Comparison of ENCODE assay signal across 16 mouse cellular contexts in the genomic region with DNA sequence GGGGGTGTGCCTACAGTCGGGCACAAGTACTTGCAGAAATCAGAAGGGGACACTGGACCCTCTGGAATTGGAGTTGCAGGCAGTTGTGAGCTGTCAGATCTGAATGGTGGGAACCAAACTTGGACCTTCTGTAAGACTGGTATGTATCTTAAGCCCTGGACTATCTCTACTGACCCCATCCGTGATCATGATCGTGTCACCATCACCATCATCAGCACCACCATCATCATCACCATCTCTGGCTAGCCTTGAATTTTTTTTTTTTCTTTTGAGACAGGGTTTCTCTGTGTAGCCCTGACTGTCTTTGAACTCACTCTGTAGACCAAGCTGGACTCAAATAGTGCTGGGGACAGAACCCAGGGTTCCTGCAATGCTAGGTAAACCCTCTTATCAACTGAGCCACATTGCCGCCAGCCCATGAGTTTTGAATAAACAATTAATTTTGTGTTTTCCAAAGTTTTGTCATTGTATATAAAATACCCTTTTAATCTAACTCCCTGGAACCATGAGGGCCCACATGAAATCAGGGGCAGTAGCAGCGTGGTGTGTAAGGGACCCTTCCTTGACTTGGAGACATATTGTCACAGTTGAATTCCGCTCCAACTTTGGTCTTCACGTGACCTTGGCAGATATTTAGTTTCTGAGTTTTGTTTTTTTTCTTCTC. TPM values are rescaled to one million over a fixed set of nuclear protein-coding genes. Genes with fewer than 3 reads are reported as not detected.
DNase-seq lines count a peak whose midpoint lies in the region; ATAC-seq lines count a peak whose summit lies in the region.
"Had no signal": no experiment of that assay in that cellular context is flagged by ENCODE, and none has a peak within 500 bp of the region (broad histone marks: within the 10 kb centered on the region; RNA-seq: fewer than 3 reads in every experiment).

No protein-coding gene starts in this region.

- H3K27me3 ChIP-seq in heart, embryonic 14.5 days (ENCODE audit: control insufficient read depth, insufficient read depth, low read length), result no peaks in the 10 kb centered on the region
- H3K27me3 ChIP-seq in lung, embryonic 15.5 days, result no peaks in the 10 kb centered on the region
- no peaks in the 10 kb centered on the region for H3K27me3 ChIP-seq in stomach, embryonic 14.5 days (ENCODE audit: control insufficient read depth, insufficient read depth, low read length)
- no peaks in the 10 kb centered on the region for H3K27me3 ChIP-seq in hindbrain, embryonic 11.5 days (ENCODE audit: control insufficient read depth, insufficient read depth, low read length)
- H3K27me3 ChIP-seq: neural tube, embryonic 12.5 days had no signal

- no peak for DNase-seq in heart, postnatal 25 days (ENCODE audit: low spot score)
- no peak for DNase-seq in lung, adult 18-20 months
- no peak for DNase-seq in adrenal gland, adult 18-20 months (ENCODE audit: low spot score in 2 of 2)
- DNase-seq in hindbrain, embryonic 11.5 days (ENCODE audit: low spot score), result no peak
- DNase-seq: adrenal gland, adult 2 months; right cerebral cortex, adult 18-20 months; thymus, postnatal 4 days had no signal

- ATAC-seq in heart, embryonic 14.5 days (ENCODE audit: insufficient number of reproducible peaks, insufficient read depth, low FRiP score, low read depth), result no peak
- ATAC-seq in lung, embryonic 15.5 days (ENCODE audit: borderline replicate concordance, extremely low read depth, low FRiP score, low TSS enrichment), result no peak
- peak; percentile 33 for ATAC-seq in erythroblast, adult 5-6 weeks (replicated peaks; ENCODE audit: low FRiP score, poor library complexity, severe bottlenecking)
- no peak for ATAC-seq in stomach, embryonic 14.5 days (ENCODE audit: insufficient number of reproducible peaks, insufficient read depth, low FRiP score, low read depth)
- ATAC-seq in hindbrain, embryonic 11.5 days (ENCODE audit: low FRiP score), result no peak
- ATAC-seq: midbrain, embryonic 13.5 days had no signal

- intact Hi-C loops in heart, postnatal 25 days (cut with DNase I), result no loop called here

- H3K4me1 ChIP-seq in heart, embryonic 14.5 days (ENCODE audit: control insufficient read depth in 2 of 2, insufficient read depth in 2 of 2, low read length in 2 of 2), result peaks cover 6 to 10% of the 10 kb centered on the region in 2 experiments; a peak in 3 of 4 replicates
- H3K4me1 ChIP-seq in lung, embryonic 15.5 days, result peaks cover 14% of the 10 kb centered on the region
- peaks cover 4% of the 10 kb centered on the region; the same call in 1 of the 2 replicates for H3K4me1 ChIP-seq in stomach, embryonic 14.5 days (ENCODE audit: control insufficient read depth, insufficient read depth, low read length)
- no peaks in the 10 kb centered on the region for H3K4me1 ChIP-seq in hindbrain, embryonic 11.5 days (replicated peaks; ENCODE audit: control insufficient read depth, insufficient read depth, low read length)
- H3K4me1 ChIP-seq: neural tube, embryonic 12.5 days had no signal

- peak overlapping the region; percentile 60 for H3K4me2 ChIP-seq in heart, embryonic 14.5 days (ENCODE audit: low read length)
- peak overlapping the region; percentile 56 for H3K4me2 ChIP-seq in lung, embryonic 15.5 days
- H3K4me2 ChIP-seq in stomach, embryonic 14.5 days (replicated peaks; ENCODE audit: low read depth, low read length), result peak overlapping the region; percentile 25; the same call in 1 of the 2 replicates
- H3K4me2 ChIP-seq in hindbrain, embryonic 11.5 days (replicated peaks; ENCODE audit: low read depth, low read length), result no peak overlapping the region
- H3K4me2 ChIP-seq: midbrain, embryonic 13.5 days had no signal

- 0 out of 4 replicates have a peak overlapping the region, but pooled peaks of 1 of the 2 experiments have one; percentile 25 for H3K4me3 ChIP-seq in heart, embryonic 14.5 days (ENCODE audit: control insufficient read depth in 1 of 2, insufficient read depth in 1 of 2, low read depth in 1 of 2, low read length in 2 of 2)
- no peak overlapping the region for H3K4me3 ChIP-seq in lung, embryonic 15.5 days
- no peak overlapping the region for H3K4me3 ChIP-seq in stomach, embryonic 14.5 days (ENCODE audit: low read depth, low read length)
- no peak overlapping the region for H3K4me3 ChIP-seq in hindbrain, embryonic 11.5 days (ENCODE audit: low read depth, low read length)
- H3K4me3 ChIP-seq: midbrain, embryonic 13.5 days; neural tube, embryonic 12.5 days had no signal

- H3K9me3 ChIP-seq in heart, embryonic 14.5 days (ENCODE audit: control insufficient read depth, low read length), result no peaks in the 10 kb centered on the region
- H3K9me3 ChIP-seq in lung, embryonic 15.5 days, result no peaks in the 10 kb centered on the region
- no peaks in the 10 kb centered on the region for H3K9me3 ChIP-seq in stomach, embryonic 14.5 days (ENCODE audit: control insufficient read depth, low read depth, low read length)
- no peaks in the 10 kb centered on the region for H3K9me3 ChIP-seq in hindbrain, embryonic 11.5 days (ENCODE audit: control insufficient read depth, low read length)
- H3K9me3 ChIP-seq: midbrain, embryonic 13.5 days; neural tube, embryonic 12.5 days had no signal

- H3K9ac ChIP-seq in heart, embryonic 14.5 days (ENCODE audit: low read length), result no peak overlapping the region
- no peak overlapping the region for H3K9ac ChIP-seq in lung, embryonic 15.5 days
- H3K9ac ChIP-seq in stomach, embryonic 14.5 days (replicated peaks; ENCODE audit: low read depth, low read length), result no peak overlapping the region
- no peak overlapping the region for H3K9ac ChIP-seq in hindbrain, embryonic 11.5 days (ENCODE audit: low read depth, low read length)
- H3K9ac ChIP-seq: midbrain, embryonic 13.5 days; neural tube, embryonic 12.5 days had no signal

- peak overlapping the region in 1 of 2 experiments; percentile 3; a peak in 1 of 4 replicates for H3K27ac ChIP-seq in heart, embryonic 14.5 days (replicated peaks in 1 of 2; ENCODE audit: control insufficient read depth in 1 of 2, insufficient read depth in 1 of 2, low read depth in 2 of 2, low read length in 2 of 2)
- H3K27ac ChIP-seq in lung, embryonic 15.5 days, result no peak overlapping the region
- no peak overlapping the region for H3K27ac ChIP-seq in stomach, embryonic 14.5 days (ENCODE audit: low read length)
- no peak overlapping the region for H3K27ac ChIP-seq in hindbrain, embryonic 11.5 days (ENCODE audit: low read depth, low read length)
- H3K27ac ChIP-seq: midbrain, embryonic 13.5 days; neural tube, embryonic 12.5 days had no signal

- no peaks in the 10 kb centered on the region for H3K36me3 ChIP-seq in heart, embryonic 14.5 days (ENCODE audit: control insufficient read depth, insufficient read depth, low read length)
- H3K36me3 ChIP-seq in lung, embryonic 15.5 days, result no peaks in the 10 kb centered on the region
- H3K36me3 ChIP-seq in stomach, embryonic 14.5 days (ENCODE audit: control insufficient read depth, insufficient read depth, low read length), result no peaks in the 10 kb centered on the region
- H3K36me3 ChIP-seq in hindbrain, embryonic 11.5 days (ENCODE audit: control insufficient read depth, insufficient read depth, low read length), result no peaks in the 10 kb centered on the region
- H3K36me3 ChIP-seq: midbrain, embryonic 13.5 days; neural tube, embryonic 12.5 days had no signal

- WGBS in heart, embryonic 14.5 days, result 71% methylated on average over 7 of the region's 7 CpGs
- 55% methylated on average over 7 of the region's 7 CpGs for WGBS in lung, embryonic 15.5 days
- WGBS in stomach, embryonic 14.5 days, result 73% methylated on average over 7 of the region's 7 CpGs
- WGBS in hindbrain, embryonic 11.5 days, result 79% methylated on average over 7 of the region's 7 CpGs

RNA-seq across cellular contexts. Expression of gene Pim1, which starts 11.6 kb away (rescaled TPM):
- 14.1 and 16.5 TPM in 2 replicates for polyA plus RNA-seq in heart, embryonic 14.5 days (2014; fragmentation: Nextera tagmentation; extraction: Ambion mirVana)
- total RNA-seq in heart, postnatal 25 days (2021), result 10 to 100 TPM; 22.1 to 32.7 TPM
- 16.3 and 17.2 TPM in 2 replicates for polyA plus RNA-seq in lung, embryonic 15.5 days (2015; fragmentation: Nextera tagmentation; extraction: Ambion mirVana)
- total RNA-seq in erythroblast, adult 5-6 weeks (2015; ENCODE audit: low replicate concordance), result 342 and 357 TPM in 2 replicates
- total RNA-seq in erythroblast, adult 5-6 weeks (2017; ENCODE audit: low replicate concordance), result 725 and 933 TPM in 2 replicates
- 10.1 TPM in 2 replicates for polyA plus RNA-seq in stomach, embryonic 14.5 days (2014; fragmentation: Nextera tagmentation; extraction: Ambion mirVana)
- 100 to 1,000 TPM; 132 to 171 TPM for total RNA-seq in adrenal gland, adult 18-20 months (2021)
- polyA plus RNA-seq in hindbrain, embryonic 11.5 days (2014; fragmentation: Nextera tagmentation; extraction: Ambion mirVana), result 16.8 and 18.1 TPM in 2 replicates

RNA-seq across cellular contexts. Expression of gene Gm17657, which starts 47.3 kb away (rescaled TPM):
- not detected in 2 replicates for polyA plus RNA-seq in heart, embryonic 14.5 days (2014; fragmentation: Nextera tagmentation; extraction: Ambion mirVana)
- not detected for total RNA-seq in heart, postnatal 25 days (2021)
- polyA plus RNA-seq in lung, embryonic 15.5 days (2015; fragmentation: Nextera tagmentation; extraction: Ambion mirVana), result not detected in 2 replicates
- 2.9 TPM in 1 of 2 replicates, not detected in the other for total RNA-seq in erythroblast, adult 5-6 weeks (2015; ENCODE audit: low replicate concordance)
- total RNA-seq in erythroblast, adult 5-6 weeks (2017; ENCODE audit: low replicate concordance), result not detected in 2 replicates
- not detected in 2 replicates for polyA plus RNA-seq in stomach, embryonic 14.5 days (2014; fragmentation: Nextera tagmentation; extraction: Ambion mirVana)
- total RNA-seq in adrenal gland, adult 18-20 months (2021), result not detected
- polyA plus RNA-seq in hindbrain, embryonic 11.5 days (2014; fragmentation: Nextera tagmentation; extraction: Ambion mirVana), result not detected in 2 replicates
- total RNA-seq: adrenal gland, adult 2 months; hematopoietic stem cell, adult 5-6 weeks; layer of hippocampus, postnatal 14 days had no signal
- polyA plus RNA-seq: adrenal gland, adult 2 months; kidney, embryonic 14.5 days; midbrain, embryonic 13.5 days; neural tube, embryonic 12.5 days had no signal

RNA-seq across cellular contexts. Expression of gene Tbc1d22b, which starts 47.4 kb away (rescaled TPM):
- polyA plus RNA-seq in heart, embryonic 14.5 days (2014; fragmentation: Nextera tagmentation; extraction: Ambion mirVana), result 8.1 and 10.2 TPM in 2 replicates
- total RNA-seq in heart, postnatal 25 days (2021), result 10 to 100 TPM; 12.7 to 13.3 TPM
- 14.8 and 15.6 TPM in 2 replicates for polyA plus RNA-seq in lung, embryonic 15.5 days (2015; fragmentation: Nextera tagmentation; extraction: Ambion mirVana)
- 3.7 and 4.4 TPM in 2 replicates for total RNA-seq in erythroblast, adult 5-6 weeks (2015; ENCODE audit: low replicate concordance)
- 0.51 and 1.3 TPM in 2 replicates for total RNA-seq in erythroblast, adult 5-6 weeks (2017; ENCODE audit: low replicate concordance)
- 15.2 and 15.6 TPM in 2 replicates for polyA plus RNA-seq in stomach, embryonic 14.5 days (2014; fragmentation: Nextera tagmentation; extraction: Ambion mirVana)
- total RNA-seq in adrenal gland, adult 18-20 months (2021), result 10 to 100 TPM; 25.4 to 30.2 TPM
- 15.3 and 17.2 TPM in 2 replicates for polyA plus RNA-seq in hindbrain, embryonic 11.5 days (2014; fragmentation: Nextera tagmentation; extraction: Ambion mirVana)

RNA-seq across cellular contexts. Expression of gene Tmem217, which starts 50.0 kb away (rescaled TPM):
- 0.41 TPM in 1 of 2 replicates, not detected in the other for polyA plus RNA-seq in heart, embryonic 14.5 days (2014; fragmentation: Nextera tagmentation; extraction: Ambion mirVana)
- total RNA-seq in heart, postnatal 25 days (2021), result not detected
- 0.75 and 1.4 TPM in 2 replicates for polyA plus RNA-seq in lung, embryonic 15.5 days (2015; fragmentation: Nextera tagmentation; extraction: Ambion mirVana)
- not detected in 2 replicates for total RNA-seq in erythroblast, adult 5-6 weeks (2015; ENCODE audit: low replicate concordance)
- total RNA-seq in erythroblast, adult 5-6 weeks (2017; ENCODE audit: low replicate concordance), result not detected in 2 replicates
- 0.62 and 0.65 TPM in 2 replicates for polyA plus RNA-seq in stomach, embryonic 14.5 days (2014; fragmentation: Nextera tagmentation; extraction: Ambion mirVana)
- not detected for total RNA-seq in adrenal gland, adult 18-20 months (2021)
- 0.50 and 0.60 TPM in 2 replicates for polyA plus RNA-seq in hindbrain, embryonic 11.5 days (2014; fragmentation: Nextera tagmentation; extraction: Ambion mirVana)
- total RNA-seq: adrenal gland, adult 2 months; hematopoietic stem cell, adult 5-6 weeks; layer of hippocampus, postnatal 14 days had no signal
